ENCODE assay signal across 8 mouse cellular contexts in genomic region chr9:45146267-45146597, GRCm38 (mm10). TPM values are rescaled to one million over a fixed set of nuclear protein-coding genes. Genes with fewer than 3 reads are reported as not detected.
DNase-seq lines count a peak whose midpoint lies in the region; ATAC-seq lines count a peak whose summit lies in the region.

No protein-coding gene starts in this region.

- H3K4me3 ChIP-seq in intestine, embryonic 14.5 days (ENCODE audit: low read depth, low read length): peak overlapping the region; percentile 27

- H3K9ac ChIP-seq in intestine, embryonic 14.5 days (ENCODE audit: low read length): no peak overlapping the region

- no peaks in the 10 kb centered on the region for H3K36me3 ChIP-seq in intestine, embryonic 14.5 days (ENCODE audit: control insufficient read depth, insufficient read depth, low read length)

- no peak overlapping the region for H3K27ac ChIP-seq in intestine, embryonic 14.5 days (ENCODE audit: low read depth)

- H3K4me1 ChIP-seq in intestine, embryonic 14.5 days (replicated peaks; ENCODE audit: control insufficient read depth, insufficient read depth, low read length): no peaks in the 10 kb centered on the region

- peak; percentile 71 for DNase-seq in ZHBTc4 (ENCODE audit: low read depth, low spot score)
- peak; percentile 90 to 91 for DNase-seq in cerebellum, postnatal 10 days
- DNase-seq in frontal cortex, postnatal 14 days (ENCODE audit: low spot score in 2 of 2): peak; percentile 63 to 83
- peak; percentile 91 for DNase-seq in intestine, embryonic 14.5 days (ENCODE audit: low spot score)
- peak; percentile 74 to 83 for DNase-seq in left cerebral cortex, postnatal 25 days (ENCODE audit: low spot score in 2 of 2)
- peak; percentile 76 for DNase-seq in mesoderm, embryonic 11.5 days (ENCODE audit: low read depth, low spot score)
- peak; percentile 83 for DNase-seq in right cerebral cortex, postnatal 4 days

- ATAC-seq in intestine, embryonic 14.5 days (replicated peaks; ENCODE audit: low FRiP score, low TSS enrichment, low read depth): no peak
- ATAC-seq in erythroid progenitor cell, adult 5-6 weeks (replicated peaks; ENCODE audit: low FRiP score, poor library complexity, severe bottlenecking): no peak

- peak overlapping the region; percentile 58 for H3K4me2 ChIP-seq in intestine, embryonic 14.5 days (ENCODE audit: low read length)

- H3K9me3 ChIP-seq in intestine, embryonic 14.5 days (ENCODE audit: control insufficient read depth, low read length): no peaks in the 10 kb centered on the region

- 0% methylated on average over 5 of the region's 5 CpGs for WGBS in intestine, embryonic 14.5 days

- H3K27me3 ChIP-seq in intestine, embryonic 14.5 days (replicated peaks; ENCODE audit: control insufficient read depth, insufficient read depth, low read length): peaks cover 34% of the 10 kb centered on the region

- intact Hi-C loops in left cerebral cortex, postnatal 25 days (cut with DNase I): loop anchor here (2.0 to 10.0 kb wide), 5 partner anchors 25 to 491 kb away; partner anchors contain the start of gene Ube4a

RNA-seq across cellular contexts. Expression of gene Scn4b, which starts 8.0 kb away (rescaled TPM):
- not detected in 2 replicates for polyA plus RNA-seq in intestine, embryonic 14.5 days (2014; fragmentation: Nextera tagmentation; extraction: Ambion mirVana)
- 100 to 1,000 TPM in 1 of 2 experiments, 10 to 100 TPM in 1; 26.7 to 103 TPM for total RNA-seq in left cerebral cortex, postnatal 25 days (2021)
- total RNA-seq in erythroid progenitor cell, adult 5-6 weeks (2015; ENCODE audit: low replicate concordance): not detected in 2 replicates
- total RNA-seq in erythroid progenitor cell, adult 5-6 weeks (2017; ENCODE audit: low replicate concordance): not detected in 2 replicates

RNA-seq across cellular contexts. Expression of gene Scn2b, which starts 28.6 kb away (rescaled TPM):
- 3.7 and 3.8 TPM in 2 replicates for polyA plus RNA-seq in intestine, embryonic 14.5 days (2014; fragmentation: Nextera tagmentation; extraction: Ambion mirVana)
- total RNA-seq in left cerebral cortex, postnatal 25 days (2021): 100 to 1,000 TPM; 245 to 264 TPM
- not detected in 2 replicates for total RNA-seq in erythroid progenitor cell, adult 5-6 weeks (2015; ENCODE audit: low replicate concordance)
- total RNA-seq in erythroid progenitor cell, adult 5-6 weeks (2017; ENCODE audit: low replicate concordance): under 0.01 TPM in 1 of 2 replicates, not detected in the other

RNA-seq across cellular contexts. Expression of gene BC049352, which starts 35.6 kb away (rescaled TPM):
- 0.22 TPM in 1 of 2 replicates, not detected in the other for polyA plus RNA-seq in intestine, embryonic 14.5 days (2014; fragmentation: Nextera tagmentation; extraction: Ambion mirVana)
- 1 to 10 TPM; 1.1 to 1.5 TPM for total RNA-seq in left cerebral cortex, postnatal 25 days (2021)
- total RNA-seq in erythroid progenitor cell, adult 5-6 weeks (2015; ENCODE audit: low replicate concordance): not detected in 2 replicates
- total RNA-seq in erythroid progenitor cell, adult 5-6 weeks (2017; ENCODE audit: low replicate concordance): not detected in 2 replicates

RNA-seq across cellular contexts. Expression of gene Tmprss4, which starts 57.7 kb away (rescaled TPM):
- 22.3 and 23.2 TPM in 2 replicates for polyA plus RNA-seq in intestine, embryonic 14.5 days (2014; fragmentation: Nextera tagmentation; extraction: Ambion mirVana)
- under 1 TPM in 1 of 2 experiments, not detected in 1; 0.41 TPM for total RNA-seq in left cerebral cortex, postnatal 25 days (2021)
- total RNA-seq in erythroid progenitor cell, adult 5-6 weeks (2015; ENCODE audit: low replicate concordance): not detected in 2 replicates
- total RNA-seq in erythroid progenitor cell, adult 5-6 weeks (2017; ENCODE audit: low replicate concordance): not detected in 2 replicates

Comparison
In these comparisons a context has a peak if more than half of its experiments do, and no peak if none do; other contexts are left out.
1. RNA of gene Scn4b, which starts 8.0 kb away (total RNA-seq): 26.7 to 103 TPM in left cerebral cortex, postnatal 25 days; not detected in erythroid progenitor cell, adult 5-6 weeks; every median in the first group is over 10 times any median in the second.
2. RNA of gene Scn2b, which starts 28.6 kb away (total RNA-seq): 245 to 264 TPM in left cerebral cortex, postnatal 25 days; under 0.01 TPM in erythroid progenitor cell, adult 5-6 weeks; every median in the first group is over 100 times any median in the second.
3. Peak in every context shown above with its lines, with median percentiles within 50 percentile points of each other: DNase-seq.